Mouse (Mus musculus): ENCODE results near the gene Pik3r5. TPM values are rescaled to one million over a fixed set of nuclear protein-coding genes. Genes with fewer than 3 reads are reported as not detected.

Pik3r5 gene
- total and polyA plus RNA-seq, 2 experiments, result 0.28 to 0.77 TPM

DNA sequence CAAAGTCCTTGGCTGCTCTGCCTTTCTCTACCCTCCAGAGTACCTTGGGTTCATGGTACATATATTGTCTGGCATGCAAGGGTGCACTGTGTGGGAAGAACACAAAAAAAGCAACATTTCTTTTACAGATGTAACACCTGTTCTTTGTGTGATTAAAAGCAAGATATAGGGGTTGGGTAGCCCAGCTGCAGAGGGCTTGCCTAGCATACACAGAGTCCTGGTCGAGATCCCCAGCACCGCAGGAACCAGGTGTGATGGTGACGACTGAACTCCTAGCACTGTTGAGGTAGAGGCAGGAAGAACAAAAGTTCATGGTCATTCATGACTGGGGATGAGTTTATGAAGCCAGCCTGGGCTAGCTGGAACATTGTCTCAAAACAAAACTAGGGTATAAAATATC, 30.8 kb downstream of the Pik3r5 start:
- no peaks in the 10 kb centered on the region for H3K79me2 ChIP-seq (ENCODE audit: control insufficient read depth, insufficient read depth, low read length)
- H3K36me3 ChIP-seq (ENCODE audit: control insufficient read depth, insufficient read depth, low read length), result no peaks in the 10 kb centered on the region
- no peak for DNase-seq (ENCODE audit: extremely low read depth, low read depth, low spot score)
- TF ChIP-seq CTCF (IDR thresholded peaks at IDR 0.05; ENCODE audit: low read depth, low read length), result no peak
- H3K27ac ChIP-seq (replicated peaks; ENCODE audit: insufficient read depth, low read depth, low read length), result no peak overlapping the region
- H3K4me1 ChIP-seq (ENCODE audit: control insufficient read depth, insufficient read depth, low read length), result no peaks in the 10 kb centered on the region
- no peaks in the 10 kb centered on the region for H3K27me3 ChIP-seq (ENCODE audit: control insufficient read depth, insufficient read depth, low read length)
- no peak overlapping the region for H3K4me3 ChIP-seq (ENCODE audit: insufficient read depth, low read depth, low read length)
- 69% methylated on average over 3 of the region's 3 CpGs for WGBS
- H3K9ac ChIP-seq (ENCODE audit: low read depth, low read length), result no peak overlapping the region

DNA sequence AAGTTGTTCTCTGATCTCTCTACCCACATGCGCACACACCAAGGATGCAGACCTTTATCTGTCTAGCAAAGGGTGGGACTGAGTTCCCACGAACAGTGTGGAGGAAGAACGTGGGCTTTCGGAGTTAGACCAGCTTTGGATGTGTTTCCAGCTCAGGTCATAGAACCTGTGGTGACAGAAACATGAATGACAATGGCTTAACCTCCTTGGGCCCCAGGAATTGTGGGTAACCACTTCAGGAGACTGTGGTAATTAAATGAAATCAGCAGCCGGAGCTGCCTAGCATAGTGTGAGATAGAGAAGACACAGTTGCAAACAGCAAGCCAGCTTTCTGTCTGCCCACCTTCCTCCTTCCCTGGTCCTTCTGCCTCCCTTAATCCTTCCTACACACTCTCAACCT, 32.3 kb downstream of the Pik3r5 start:
- H3K36me3 ChIP-seq (ENCODE audit: control insufficient read depth, insufficient read depth, low read length), result no peaks in the 10 kb centered on the region
- H3K79me2 ChIP-seq (ENCODE audit: control insufficient read depth, insufficient read depth, low read length), result no peaks in the 10 kb centered on the region
- no peak for DNase-seq (ENCODE audit: extremely low read depth, low read depth, low spot score)
- no peak overlapping the region for H3K9ac ChIP-seq (ENCODE audit: low read depth, low read length)
- WGBS, result 84% methylated on average over 5 of the region's 5 CpGs
- TF ChIP-seq CTCF (IDR thresholded peaks at IDR 0.05; ENCODE audit: low read depth, low read length), result no peak
- no peaks in the 10 kb centered on the region for H3K27me3 ChIP-seq (ENCODE audit: control insufficient read depth, insufficient read depth, low read length)
- no peaks in the 10 kb centered on the region for H3K4me1 ChIP-seq (ENCODE audit: control insufficient read depth, insufficient read depth, low read length)
- no peak overlapping the region for H3K27ac ChIP-seq (replicated peaks; ENCODE audit: insufficient read depth, low read depth, low read length)
- H3K4me3 ChIP-seq (ENCODE audit: insufficient read depth, low read depth, low read length), result no peak overlapping the region

DNA sequence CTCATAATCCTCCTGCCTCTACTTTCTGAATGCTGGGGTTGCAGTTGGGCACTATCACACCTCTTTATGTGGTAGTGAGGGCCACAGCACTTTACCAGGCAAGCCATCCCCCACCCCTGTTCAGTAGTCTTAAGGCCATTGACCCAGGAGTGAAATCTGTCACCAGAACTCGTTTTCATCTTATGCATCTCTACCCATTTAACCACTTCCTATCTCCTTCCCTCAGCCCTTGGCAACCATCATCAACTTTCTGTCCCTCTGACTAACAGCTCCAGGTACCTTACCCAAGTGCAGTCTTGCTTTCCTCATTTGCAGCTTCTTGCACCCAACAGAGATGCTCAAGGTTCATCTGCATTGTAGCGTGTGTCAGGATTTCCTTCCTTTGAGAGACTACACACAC, 33.2 kb downstream of the Pik3r5 start:
- Histone ChIP-seq H3K79me2 (ENCODE audit: control insufficient read depth, insufficient read depth, low read length) (no peaks in the 10 kb centered on the region), H3K27me3 (ENCODE audit: control insufficient read depth, insufficient read depth, low read length) (no peaks in the 10 kb centered on the region), H3K4me3 (ENCODE audit: insufficient read depth, low read depth, low read length) (no peak overlapping the region), H3K4me1 (ENCODE audit: control insufficient read depth, insufficient read depth, low read length) (no peaks in the 10 kb centered on the region), H3K36me3 (ENCODE audit: control insufficient read depth, insufficient read depth, low read length) (no peaks in the 10 kb centered on the region), H3K9ac (ENCODE audit: low read depth, low read length) (no peak overlapping the region), H3K27ac (replicated peaks; ENCODE audit: insufficient read depth, low read depth, low read length) (no peak overlapping the region)
- 66% methylated on average over 2 of the region's 2 CpGs for WGBS
- DNase-seq (ENCODE audit: extremely low read depth, low read depth, low spot score), result no peak
- TF ChIP-seq CTCF (IDR thresholded peaks at IDR 0.05; ENCODE audit: low read depth, low read length) (no peak), POLR2A (IDR thresholded peaks at IDR 0.05; ENCODE audit: extremely low read depth, insufficient read depth, low read length) (no peak)

DNA sequence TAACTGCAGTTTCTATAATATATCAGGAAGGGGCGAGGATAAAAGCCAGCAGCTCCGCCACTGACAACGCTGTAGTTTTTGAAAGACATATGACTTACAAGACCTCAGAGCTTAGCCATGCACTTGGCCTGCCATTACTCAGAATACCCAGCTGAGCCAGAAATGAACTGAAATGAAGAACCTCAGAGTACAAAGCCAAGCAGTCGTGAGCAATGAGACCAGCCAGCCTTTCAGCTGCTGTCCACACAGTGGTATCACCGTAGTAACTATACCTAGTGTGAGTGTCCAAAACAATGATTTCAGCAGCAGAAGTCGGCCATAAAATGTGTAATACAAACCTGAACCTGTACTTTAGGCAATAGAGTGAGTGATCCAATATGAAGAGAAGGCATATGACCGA, 35.5 kb downstream of the Pik3r5 start:
- no peaks in the 10 kb centered on the region for H3K4me1 ChIP-seq (ENCODE audit: control insufficient read depth, insufficient read depth, low read length)
- DNase-seq (ENCODE audit: extremely low read depth, low read depth, low spot score), result no peak
- H3K9ac ChIP-seq (ENCODE audit: low read depth, low read length), result no peak overlapping the region
- H3K36me3 ChIP-seq (ENCODE audit: control insufficient read depth, insufficient read depth, low read length), result no peaks in the 10 kb centered on the region
- TF ChIP-seq CTCF (IDR thresholded peaks at IDR 0.05; ENCODE audit: low read depth, low read length) (no peak), POLR2A (IDR thresholded peaks at IDR 0.05; ENCODE audit: extremely low read depth, insufficient read depth, low read length) (no peak)
- WGBS, result 84% methylated on average over 7 of the region's 7 CpGs
- H3K27me3 ChIP-seq (ENCODE audit: control insufficient read depth, insufficient read depth, low read length), result no peaks in the 10 kb centered on the region
- H3K79me2 ChIP-seq (ENCODE audit: control insufficient read depth, insufficient read depth, low read length), result no peaks in the 10 kb centered on the region
- no peak overlapping the region for H3K4me3 ChIP-seq (ENCODE audit: insufficient read depth, low read depth, low read length)
- no peak overlapping the region for H3K27ac ChIP-seq (replicated peaks; ENCODE audit: insufficient read depth, low read depth, low read length)

DNA sequence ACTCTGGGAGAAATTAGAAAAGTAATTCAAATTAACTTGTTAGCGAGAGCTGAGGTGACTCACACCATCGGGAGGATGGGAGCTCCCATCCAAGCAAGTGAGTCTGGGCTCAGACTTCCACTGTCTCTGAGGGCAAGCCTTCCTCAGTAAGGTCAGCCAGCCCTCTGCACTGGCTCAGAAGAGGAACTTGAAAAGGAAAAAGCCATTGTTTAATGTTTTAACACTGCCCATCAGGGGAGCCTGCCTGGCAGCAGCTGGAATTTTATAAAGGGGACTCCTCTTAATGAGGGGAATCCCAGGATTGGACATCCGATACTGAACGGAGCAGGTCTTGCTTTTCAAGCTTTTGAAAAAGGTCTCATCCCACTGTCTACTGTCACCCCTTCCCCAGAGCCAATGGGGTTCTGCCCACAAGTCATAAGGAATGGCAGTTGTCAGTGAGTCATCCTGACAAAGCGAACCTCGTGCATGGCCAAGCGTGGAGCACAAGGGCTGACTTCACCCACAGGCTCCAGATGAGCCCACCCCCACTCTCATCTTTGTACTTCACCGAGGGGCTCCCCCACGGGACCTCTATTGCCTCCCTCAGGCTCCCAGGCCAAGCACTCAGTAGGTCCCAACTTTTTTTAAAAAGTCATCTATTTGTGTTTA, 36.2 kb downstream of the Pik3r5 start:
- no peak overlapping the region for H3K9ac ChIP-seq (ENCODE audit: low read depth, low read length)
- H3K36me3 ChIP-seq (ENCODE audit: control insufficient read depth, insufficient read depth, low read length), result no peaks in the 10 kb centered on the region
- no peaks in the 10 kb centered on the region for H3K79me2 ChIP-seq (ENCODE audit: control insufficient read depth, insufficient read depth, low read length)
- no peak overlapping the region for H3K27ac ChIP-seq (replicated peaks; ENCODE audit: insufficient read depth, low read depth, low read length)
- DNase-seq (ENCODE audit: extremely low read depth, low read depth, low spot score), result no peak
- H3K27me3 ChIP-seq (ENCODE audit: control insufficient read depth, insufficient read depth, low read length), result no peaks in the 10 kb centered on the region
- no peaks in the 10 kb centered on the region for H3K4me1 ChIP-seq (ENCODE audit: control insufficient read depth, insufficient read depth, low read length)
- no peak for TF ChIP-seq POLR2A (IDR thresholded peaks at IDR 0.05; ENCODE audit: extremely low read depth, insufficient read depth, low read length)
- no peak for TF ChIP-seq CTCF (IDR thresholded peaks at IDR 0.05; ENCODE audit: low read depth, low read length)
- 74% methylated on average over 9 of the region's 9 CpGs for whole genome bisulfite sequencing
- no peak overlapping the region for H3K4me3 ChIP-seq (ENCODE audit: insufficient read depth, low read depth, low read length)

DNA sequence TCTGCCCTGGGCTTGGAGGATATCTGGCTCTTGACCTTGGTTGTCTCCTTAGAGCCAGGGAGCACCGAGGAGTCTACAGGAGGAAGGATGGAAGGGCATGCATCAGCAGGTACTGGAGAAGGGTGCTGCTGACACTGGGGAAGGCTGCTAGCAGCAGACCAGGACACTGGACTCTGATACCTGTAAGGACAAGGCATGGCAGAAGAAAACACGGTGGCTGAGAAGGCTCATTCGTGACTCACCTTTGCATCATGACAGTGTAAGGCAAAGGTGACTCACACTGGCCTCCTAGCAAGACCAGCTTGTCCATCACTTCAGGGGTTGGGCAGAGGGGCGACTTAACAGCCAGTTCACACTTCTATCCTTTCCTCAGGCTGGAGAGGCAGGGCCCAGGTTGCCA, 37.0 kb downstream of the Pik3r5 start:
- TF ChIP-seq CTCF (IDR thresholded peaks at IDR 0.05; ENCODE audit: low read depth, low read length) (no peak), POLR2A (IDR thresholded peaks at IDR 0.05; ENCODE audit: extremely low read depth, insufficient read depth, low read length) (no peak)
- Histone ChIP-seq H3K27ac (replicated peaks; ENCODE audit: insufficient read depth, low read depth, low read length) (no peak overlapping the region), H3K4me1 (ENCODE audit: control insufficient read depth, insufficient read depth, low read length) (no peaks in the 10 kb centered on the region), H3K79me2 (ENCODE audit: control insufficient read depth, insufficient read depth, low read length) (no peaks in the 10 kb centered on the region), H3K9ac (ENCODE audit: low read depth, low read length) (no peak overlapping the region), H3K36me3 (ENCODE audit: control insufficient read depth, insufficient read depth, low read length) (no peaks in the 10 kb centered on the region), H3K27me3 (ENCODE audit: control insufficient read depth, insufficient read depth, low read length) (no peaks in the 10 kb centered on the region), H3K4me3 (ENCODE audit: insufficient read depth, low read depth, low read length) (no peak overlapping the region)
- no peak for DNase-seq (ENCODE audit: extremely low read depth, low read depth, low spot score)
- 77% methylated on average over 4 of the region's 4 CpGs for WGBS
